Mouse (Mus musculus) hindbrain, embryonic 16.5 days (tissue): ENCODE measurements around the gene Cyp21a1. TPM values are rescaled to one million over a fixed set of nuclear protein-coding genes. Genes with fewer than 3 reads are reported as not detected.
"Not testable (repeated sequence)": the region's sequence is repeated elsewhere in the genome, so short reads cannot be mapped to it uniquely, and the experiment has no call there.

ENCODE experiments used
- ATAC-seq: fragments of 200-750 bp; cut with Nextera tagmentation; 2 replicates; pipeline ENCODE4 v1.8.0; 2017; ENCODE audit warnings: moderate TSS enrichment, moderate library complexity
- H3K27ac ChIP-seq: fragments of 300-500 bp; sonication (generic); 2 replicates; pipeline ENCODE4 v1.5.1; 2014; ENCODE audit warnings: low read depth, mild to moderate bottlenecking, control low read depth, low read length, moderate library complexity
- H3K27me3 ChIP-seq: fragments of 300-500 bp; sonication (generic); replicated peaks from 2 replicates; pipeline ENCODE4 v1.6.1; 2014; ENCODE audit warnings: low read length; ENCODE audit not compliant: control insufficient read depth, insufficient read depth
- H3K36me3 ChIP-seq: fragments of 300-500 bp; sonication (generic); 2 replicates; pipeline ENCODE4 v1.6.1; 2014; ENCODE audit warnings: mild to moderate bottlenecking, low read length, moderate library complexity, mixed read lengths; ENCODE audit not compliant: control insufficient read depth, insufficient read depth
- H3K4me1 ChIP-seq: fragments of 300-500 bp; sonication (generic); 2 replicates; pipeline ENCODE4 v1.6.1; 2014; ENCODE audit warnings: low read depth, low read length; ENCODE audit not compliant: control insufficient read depth, insufficient read depth
- H3K4me2 ChIP-seq: fragments of 300-500 bp; sonication (generic); 2 replicates; pipeline ENCODE4 v1.6.1; 2014; ENCODE audit warnings: mild to moderate bottlenecking, low read length, control low read depth, moderate library complexity
- H3K4me3 ChIP-seq: fragments of 300-500 bp; sonication (generic); 2 replicates; pipeline ENCODE4 v1.5.1; 2014; ENCODE audit warnings: mild to moderate bottlenecking, low read length, control low read depth, moderate library complexity
- H3K9ac ChIP-seq: fragments of 300-500 bp; sonication (generic); 2 replicates; pipeline ENCODE4 v1.6.1; 2014; ENCODE audit warnings: low read depth, mild to moderate bottlenecking, control low read depth, low read length, moderate library complexity
- H3K9me3 ChIP-seq: fragments of 300-500 bp; sonication (generic); 2 replicates; pipeline ENCODE4 v1.6.1; 2014; ENCODE audit warnings: mild to moderate bottlenecking, low read length, moderate library complexity; ENCODE audit not compliant: control insufficient read depth
- WGBS: fragments of 180-500 bp; shearing (Covaris S2); extraction: QIAGEN DNeasy Blood & Tissue Kit; methylation state at CpG from one replicate; pipeline ENCODE4 v1.1.7; 2014; 5-methylcytosine and 5-hydroxymethylcytosine counted together
- polyA plus RNA-seq: library from polyadenylated mRNA; unstranded; fragments of >200 nt; fragmentation: Nextera tagmentation; extraction: Ambion mirVana; gene quantifications from 2 replicates; pipeline ENCODE4 v1.2.1, GENCODE M21; 2015

Gene Cyp21a1
- polyA plus RNA-seq, 1 experiment from 2014 or later, result not detected

- Histone ChIP-seq H3K4me2 (no peak overlapping the region), H3K9me3 (peaks cover 2% of the 10 kb centered on the region; the same call in 1 of the 2 replicates), H3K27ac (no peak overlapping the region), H3K4me1 (no peaks in the 10 kb centered on the region), H3K4me3 (no peak overlapping the region), H3K9ac (no peak overlapping the region), H3K36me3 (no peaks in the 10 kb centered on the region), H3K27me3 (no peaks in the 10 kb centered on the region)
- ATAC-seq, result no peak
- WGBS, result 82% methylated on average over 6 of the region's 6 CpGs
These were observed 4.3 kb upstream of the Cyp21a1 start for GRCm38 (mm10) chr17:34808599-34809205.

- Histone ChIP-seq H3K36me3 (no peaks in the 10 kb centered on the region), H3K4me2 (no peak overlapping the region), H3K9ac (no peak overlapping the region), H3K9me3 (peaks cover 2% of the 10 kb centered on the region; the same call in 1 of the 2 replicates), H3K4me3 (no peak overlapping the region), H3K27ac (no peak overlapping the region), H3K4me1 (no peaks in the 10 kb centered on the region), H3K27me3 (no peaks in the 10 kb centered on the region)
- WGBS, result 74% methylated on average over 3 of the region's 3 CpGs
- ATAC-seq, result no peak
These were observed 2.8 kb upstream of the Cyp21a1 start for GRCm38 (mm10) chr17:34807176-34807575.

GRCm38 (mm10) chr17:34804871-34805562, 656 bp upstream of the Cyp21a1 start:
- no peak overlapping the region for H3K9ac ChIP-seq
- ATAC-seq, result no peak
- H3K9me3 ChIP-seq, result peaks cover 2% of the 10 kb centered on the region; the same call in 1 of the 2 replicates
- no peak overlapping the region for H3K4me2 ChIP-seq
- H3K27ac ChIP-seq, result no peak overlapping the region
- no peaks in the 10 kb centered on the region for H3K36me3 ChIP-seq
- H3K4me3 ChIP-seq, result no peak overlapping the region
- no peaks in the 10 kb centered on the region for H3K27me3 ChIP-seq
- no peaks in the 10 kb centered on the region for H3K4me1 ChIP-seq
- 81% methylated on average over 6 of the region's 6 CpGs for WGBS

GRCm38 (mm10) chr17:34803367-34803766, 994 bp downstream of the Cyp21a1 start:
- H3K27me3 ChIP-seq, H3K36me3 ChIP-seq, H3K4me2 ChIP-seq, H3K9me3 ChIP-seq, H3K4me1 ChIP-seq, ATAC-seq, H3K9ac ChIP-seq, H3K4me3 ChIP-seq, H3K27ac ChIP-seq: not testable (repeated sequence)
- 95% methylated on average over 6 of the region's 6 CpGs for WGBS

- H3K27ac ChIP-seq, H3K9me3 ChIP-seq, H3K4me2 ChIP-seq, H3K27me3 ChIP-seq, H3K9ac ChIP-seq, H3K4me1 ChIP-seq, H3K36me3 ChIP-seq, H3K4me3 ChIP-seq, ATAC-seq: not testable (repeated sequence)
- WGBS, result 94% methylated on average over 5 of the region's 9 CpGs
These were observed 1.6 kb downstream of the Cyp21a1 start for GRCm38 (mm10) chr17:34802756-34803155.

- not testable (repeated sequence) for H3K9me3 ChIP-seq, H3K4me1 ChIP-seq, H3K27me3 ChIP-seq, H3K4me2 ChIP-seq, H3K4me3 ChIP-seq, H3K27ac ChIP-seq, H3K9ac ChIP-seq, ATAC-seq, H3K36me3 ChIP-seq
- 93% methylated on average over 16 of the region's 16 CpGs for WGBS
These were observed 3.5 kb downstream of the Cyp21a1 start for GRCm38 (mm10) chr17:34800781-34801305.

- Histone ChIP-seq H3K27ac (no peak overlapping the region), H3K9me3 (no peaks in the 10 kb centered on the region), H3K4me1 (no peaks in the 10 kb centered on the region), H3K4me3 (no peak overlapping the region), H3K36me3 (no peaks in the 10 kb centered on the region), H3K27me3 (no peaks in the 10 kb centered on the region), H3K4me2 (no peak overlapping the region), H3K9ac (no peak overlapping the region)
- no peak for ATAC-seq
- 93% methylated on average over 4 of the region's 4 CpGs for WGBS
These were observed 4.8 kb downstream of the Cyp21a1 start for GRCm38 (mm10) chr17:34799531-34799925.

GRCm38 (mm10) chr17:34798866-34799530, 5.4 kb downstream of the Cyp21a1 start:
- WGBS, result 94% methylated on average over 14 of the region's 17 CpGs
- no peaks in the 10 kb centered on the region for H3K4me1 ChIP-seq
- no peak overlapping the region for H3K9ac ChIP-seq
- H3K4me3 ChIP-seq, result no peak overlapping the region
- H3K4me2 ChIP-seq, result no peak overlapping the region
- H3K36me3 ChIP-seq, result no peaks in the 10 kb centered on the region
- ATAC-seq, result no peak
- H3K9me3 ChIP-seq, result no peaks in the 10 kb centered on the region
- no peaks in the 10 kb centered on the region for H3K27me3 ChIP-seq
- no peak overlapping the region for H3K27ac ChIP-seq

GRCm38 (mm10) chr17:34798071-34798470, 6.3 kb downstream of the Cyp21a1 start:
- not testable (repeated sequence) for H3K4me2 ChIP-seq, ATAC-seq, H3K4me1 ChIP-seq, H3K4me3 ChIP-seq, H3K9ac ChIP-seq, H3K9me3 ChIP-seq, H3K27ac ChIP-seq, H3K36me3 ChIP-seq, H3K27me3 ChIP-seq
- WGBS, result 91% methylated on average over 6 of the region's 7 CpGs
